Mouse (Mus musculus) intestine, embryonic 15.5 days (tissue): ENCODE data around the gene Trappc10. TPM values are rescaled to one million over a fixed set of nuclear protein-coding genes. Genes with fewer than 3 reads are reported as not detected.
A peak's percentile ranks its signal among the peaks of the same experiment; 100 is the strongest.

ENCODE experiments used
- ATAC-seq: fragments of 200-750 bp; cut with Nextera tagmentation; 2 replicates; pipeline ENCODE4 v1.8.0; 2017; ENCODE audit warnings: moderate TSS enrichment, moderate library complexity
- H3K27ac ChIP-seq: fragments of 300-500 bp; sonication (generic); 2 replicates; pipeline ENCODE4 v1.5.1; 2015; ENCODE audit warnings: mild to moderate bottlenecking, inconsistent platforms
- H3K27me3 ChIP-seq: fragments of 300-500 bp; sonication (generic); replicated peaks from 2 replicates; pipeline ENCODE4 v1.6.1; 2015; ENCODE audit warnings: inconsistent platforms
- H3K36me3 ChIP-seq: fragments of 300-500 bp; sonication (generic); 2 replicates; pipeline ENCODE4 v1.6.1; 2015; ENCODE audit warnings: inconsistent platforms
- H3K4me1 ChIP-seq: fragments of 300-500 bp; sonication (generic); replicated peaks from 2 replicates; pipeline ENCODE4 v1.6.1; 2015; ENCODE audit warnings: inconsistent platforms
- H3K4me2 ChIP-seq: fragments of 300-500 bp; sonication (generic); replicated peaks from 2 replicates; pipeline ENCODE4 v1.6.1; 2015; ENCODE audit warnings: mild to moderate bottlenecking, inconsistent platforms
- H3K4me3 ChIP-seq: fragments of 300-500 bp; sonication (generic); replicated peaks from 2 replicates; pipeline ENCODE4 v1.5.1; 2015; ENCODE audit warnings: inconsistent platforms
- H3K9ac ChIP-seq: fragments of 300-500 bp; sonication (generic); 2 replicates; pipeline ENCODE4 v1.6.1; 2015; ENCODE audit warnings: inconsistent platforms
- H3K9me3 ChIP-seq: fragments of 300-500 bp; sonication (generic); 2 replicates; pipeline ENCODE4 v1.6.1; 2016; ENCODE audit warnings: inconsistent platforms
- WGBS: fragments of 180-500 bp; shearing (Covaris S2); methylation state at CpG from one replicate; pipeline ENCODE4 v1.1.7; 2015; 5-methylcytosine and 5-hydroxymethylcytosine counted together
- polyA plus RNA-seq: library from polyadenylated mRNA; unstranded; fragments of >200 nt; fragmentation: Nextera tagmentation; extraction: Ambion mirVana; gene quantifications from 2 replicates; pipeline ENCODE4 v1.2.1, GENCODE M21; 2015

Trappc10 gene
- polyA plus RNA-seq, 1 experiment from 2014 or later, result 17.3 TPM

DNA sequence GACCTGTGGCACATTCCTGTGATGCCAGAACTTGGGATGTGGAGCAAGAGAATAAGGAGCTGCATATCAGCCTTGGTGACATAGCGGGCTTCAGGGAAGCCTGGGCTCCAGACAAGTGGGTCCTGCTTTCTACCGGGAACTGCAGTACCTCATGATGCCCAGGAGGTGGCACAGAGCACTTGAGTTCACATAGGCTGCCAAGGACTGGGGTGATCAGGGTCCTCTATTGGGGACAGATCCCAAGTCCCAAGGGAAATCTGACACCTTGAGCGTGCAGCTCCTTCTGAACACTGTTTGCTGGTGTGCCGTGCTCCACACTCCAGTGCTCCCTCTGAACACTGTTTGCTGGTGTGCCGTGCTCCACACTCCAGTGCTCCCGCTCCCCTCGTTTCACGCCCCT is 34.8 kb upstream of the Trappc10 start:
- Histone ChIP-seq H3K36me3 (peaks cover 19% of the 10 kb centered on the region), H3K27ac (no peak overlapping the region)
- peak; percentile 57 for ATAC-seq

DNA sequence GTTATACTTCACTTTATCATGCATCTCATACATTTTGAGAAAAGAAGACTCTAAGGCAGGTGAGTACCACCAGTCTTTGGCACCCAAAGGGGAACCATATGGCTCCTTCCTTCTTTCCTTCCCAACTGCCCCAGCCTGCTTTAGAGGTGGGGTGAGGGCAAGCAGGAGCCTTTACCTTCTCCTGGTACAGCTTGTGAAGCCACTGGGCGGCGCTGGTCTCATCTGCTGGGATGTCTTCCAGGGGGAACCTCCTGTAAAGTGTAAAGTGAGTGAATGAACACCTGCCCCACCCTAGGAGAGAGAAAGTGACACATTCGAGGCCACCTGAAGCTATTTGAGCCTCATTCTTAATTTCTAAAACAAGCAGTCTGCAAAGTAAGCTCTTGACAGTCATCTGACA is 33.4 kb upstream of the Trappc10 start:
- Histone ChIP-seq H3K36me3 (peaks cover 21% of the 10 kb centered on the region), H3K27ac (no peak overlapping the region), H3K4me2 (no peak overlapping the region), H3K4me3 (no peak overlapping the region), H3K9me3 (no peaks in the 10 kb centered on the region), H3K27me3 (no peaks in the 10 kb centered on the region), H3K9ac (no peak overlapping the region), H3K4me1 (no peaks in the 10 kb centered on the region)
- ATAC-seq, result no peak
- WGBS, result 75% methylated on average over 3 of the region's 3 CpGs

More for the DNA sequence above, 34.8 kb upstream of the Trappc10 start:
- no peaks in the 10 kb centered on the region for H3K9me3 ChIP-seq
- H3K4me3 ChIP-seq, result no peak overlapping the region
- no peaks in the 10 kb centered on the region for H3K4me1 ChIP-seq
- no peak overlapping the region for H3K4me2 ChIP-seq
- WGBS, result 47% methylated on average over 8 of the region's 8 CpGs
- no peak overlapping the region for H3K9ac ChIP-seq
- no peaks in the 10 kb centered on the region for H3K27me3 ChIP-seq

DNA sequence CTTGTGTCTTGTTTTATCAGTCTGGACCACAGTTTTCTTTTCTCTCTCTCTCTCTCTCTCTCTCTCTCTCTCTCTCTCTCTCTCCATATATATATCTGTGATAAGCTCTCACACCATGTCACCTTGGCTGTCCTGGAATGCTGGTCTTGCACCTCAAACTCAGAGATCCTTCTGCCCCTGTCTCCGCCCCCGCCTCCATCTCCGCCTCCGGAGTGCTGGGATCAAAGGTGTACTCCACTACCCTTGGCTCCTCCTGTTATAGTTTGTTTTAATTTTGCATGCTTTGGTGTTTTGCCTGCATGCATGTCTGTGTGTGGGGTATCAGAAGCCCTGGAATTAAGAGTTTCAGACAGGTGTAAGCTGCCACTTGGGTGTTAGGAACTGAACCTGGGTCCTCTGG is 31.8 kb upstream of the Trappc10 start:
- Histone ChIP-seq H3K36me3 (peaks cover 15% of the 10 kb centered on the region), H3K4me1 (no peaks in the 10 kb centered on the region)
- WGBS, result 88% methylated on average over 4 of the region's 4 CpGs

DNA sequence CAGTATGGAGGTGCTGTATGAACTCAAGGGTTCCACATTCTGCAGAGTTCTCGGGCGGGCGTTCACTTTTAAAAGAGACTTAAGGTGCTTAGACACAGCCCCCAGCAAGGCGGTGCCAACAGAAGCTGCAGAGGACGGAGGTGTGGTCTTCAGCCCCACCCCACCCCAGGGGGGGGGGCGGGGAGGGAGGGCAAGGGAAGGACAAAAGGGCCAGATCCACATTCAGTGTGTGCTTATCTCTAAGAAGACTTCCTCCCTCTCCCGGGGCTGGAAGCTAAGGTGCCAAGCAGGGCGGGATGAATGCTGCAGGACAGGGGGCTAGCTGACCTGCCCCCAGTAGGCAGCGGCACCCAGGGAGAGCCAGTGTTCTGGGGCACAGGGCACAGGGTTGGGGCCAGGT is 28.5 kb upstream of the Trappc10 start:
- no peak overlapping the region for H3K9ac ChIP-seq

More for the DNA sequence above, 31.8 kb upstream of the Trappc10 start:
- no peak overlapping the region for H3K4me2 ChIP-seq
- H3K27ac ChIP-seq, result no peak overlapping the region
- no peak overlapping the region for H3K4me3 ChIP-seq
- no peak for ATAC-seq
- no peak overlapping the region for H3K9ac ChIP-seq
- no peaks in the 10 kb centered on the region for H3K27me3 ChIP-seq
- no peaks in the 10 kb centered on the region for H3K9me3 ChIP-seq

DNA sequence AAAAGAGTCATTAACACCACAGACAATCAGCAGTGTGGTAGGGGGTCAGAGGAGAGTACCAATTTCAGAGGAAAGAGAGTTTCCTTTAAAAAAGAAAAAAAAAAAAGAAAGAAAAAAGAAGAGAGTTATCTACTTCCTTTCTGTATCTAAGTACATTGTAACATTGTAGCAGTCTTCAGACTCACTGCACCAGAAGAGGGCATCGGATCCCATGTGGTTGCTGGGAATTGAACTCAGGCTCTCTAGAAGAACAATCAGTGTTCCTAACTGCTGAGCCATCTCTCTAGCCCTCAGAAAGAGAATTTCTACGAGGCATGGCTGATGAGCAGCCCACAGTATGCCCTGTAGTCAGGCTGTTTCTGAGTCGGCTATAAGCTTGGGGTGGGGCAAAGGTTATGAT is 21.4 kb upstream of the Trappc10 start:
- Histone ChIP-seq H3K27ac (no peak overlapping the region), H3K4me3 (no peak overlapping the region), H3K9ac (no peak overlapping the region), H3K36me3 (no peaks in the 10 kb centered on the region), H3K4me2 (no peak overlapping the region), H3K9me3 (no peaks in the 10 kb centered on the region), H3K27me3 (no peaks in the 10 kb centered on the region), H3K4me1 (no peaks in the 10 kb centered on the region)
- no peak; the same call in 1 of the 2 replicates for ATAC-seq
- 55% methylated on average over 3 of the region's 3 CpGs for WGBS

More for the DNA sequence above, 28.5 kb upstream of the Trappc10 start:
- H3K9me3 ChIP-seq, result no peaks in the 10 kb centered on the region
- ATAC-seq, result peak; percentile 67
- no peak overlapping the region for H3K27ac ChIP-seq
- H3K27me3 ChIP-seq, result no peaks in the 10 kb centered on the region
- 31% methylated on average over 9 of the region's 9 CpGs for WGBS
- no peak overlapping the region for H3K4me3 ChIP-seq
- no peak overlapping the region for H3K4me2 ChIP-seq
- peaks cover 14% of the 10 kb centered on the region for H3K36me3 ChIP-seq
- H3K4me1 ChIP-seq, result no peaks in the 10 kb centered on the region

DNA sequence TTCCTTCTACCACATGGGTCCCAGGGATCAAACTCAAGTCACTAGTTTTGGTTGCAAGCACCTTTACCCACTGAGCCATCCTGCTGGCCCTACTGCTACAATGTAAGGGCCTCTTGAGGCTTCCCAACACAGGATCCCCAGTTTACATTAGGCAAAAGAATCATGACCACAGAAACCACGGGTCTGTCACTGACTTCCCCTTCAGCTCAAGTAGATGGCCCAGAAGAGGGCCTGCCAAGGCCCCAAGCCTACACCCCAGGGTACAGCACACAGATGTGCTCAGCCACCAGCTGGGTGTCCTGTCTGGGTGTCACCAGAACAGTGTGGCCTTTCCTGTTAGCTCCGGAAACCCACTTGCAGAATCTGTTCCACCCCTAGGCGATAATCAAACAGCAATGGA is 20.3 kb upstream of the Trappc10 start:
- H3K36me3 ChIP-seq, result no peaks in the 10 kb centered on the region

DNA sequence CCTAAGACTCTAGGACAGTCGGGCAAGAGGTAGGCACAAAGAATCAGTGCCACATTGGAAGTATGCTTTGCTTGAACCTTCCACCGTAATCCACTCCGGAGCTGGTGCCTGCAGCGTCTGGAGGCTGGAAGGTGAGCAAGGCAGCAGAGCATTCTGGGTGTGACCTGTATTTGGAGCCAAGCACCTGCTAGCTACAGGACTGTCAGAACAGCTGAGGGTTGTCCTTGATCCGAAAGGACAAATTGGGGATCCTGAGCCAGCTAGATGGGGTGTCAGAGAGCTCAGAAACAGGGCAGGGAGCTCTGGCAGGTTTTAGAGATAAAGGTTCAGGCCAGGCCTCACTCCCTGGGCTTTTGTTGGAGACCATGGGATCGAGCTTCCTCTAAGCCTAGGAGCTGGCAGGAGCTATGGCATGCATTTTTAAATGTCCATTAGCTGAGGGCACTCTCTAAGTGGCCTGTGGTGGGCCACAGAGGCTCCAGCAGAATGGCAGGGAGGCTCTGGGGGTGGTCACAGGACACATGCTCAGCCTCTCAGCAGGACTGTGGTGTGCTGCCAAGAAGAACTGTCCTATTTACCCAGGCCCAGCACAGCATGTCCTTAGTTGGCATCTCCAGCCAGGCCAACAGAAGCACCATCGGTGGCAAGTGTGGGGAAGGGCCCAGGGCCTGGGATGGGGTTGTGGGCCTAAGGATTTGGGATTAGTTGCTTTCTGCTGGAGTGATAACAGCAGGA is 16.6 kb upstream of the Trappc10 start:
- no peaks in the 10 kb centered on the region for H3K27me3 ChIP-seq
- WGBS, result 76% methylated on average over 7 of the region's 7 CpGs
- H3K9ac ChIP-seq, result no peak overlapping the region
- H3K9me3 ChIP-seq, result no peaks in the 10 kb centered on the region
- no peaks in the 10 kb centered on the region for H3K36me3 ChIP-seq
- no peak overlapping the region for H3K27ac ChIP-seq
- no peak for ATAC-seq
- no peaks in the 10 kb centered on the region for H3K4me1 ChIP-seq
- no peak overlapping the region for H3K4me2 ChIP-seq
- H3K4me3 ChIP-seq, result no peak overlapping the region

More for the DNA sequence above, 20.3 kb upstream of the Trappc10 start:
- H3K9ac ChIP-seq, result no peak overlapping the region
- no peak for ATAC-seq
- no peak overlapping the region for H3K4me2 ChIP-seq
- no peak overlapping the region for H3K27ac ChIP-seq
- H3K4me3 ChIP-seq, result no peak overlapping the region
- H3K27me3 ChIP-seq, result no peaks in the 10 kb centered on the region
- no peaks in the 10 kb centered on the region for H3K4me1 ChIP-seq
- 71% methylated on average over 3 of the region's 3 CpGs for WGBS
- H3K9me3 ChIP-seq, result no peaks in the 10 kb centered on the region

DNA sequence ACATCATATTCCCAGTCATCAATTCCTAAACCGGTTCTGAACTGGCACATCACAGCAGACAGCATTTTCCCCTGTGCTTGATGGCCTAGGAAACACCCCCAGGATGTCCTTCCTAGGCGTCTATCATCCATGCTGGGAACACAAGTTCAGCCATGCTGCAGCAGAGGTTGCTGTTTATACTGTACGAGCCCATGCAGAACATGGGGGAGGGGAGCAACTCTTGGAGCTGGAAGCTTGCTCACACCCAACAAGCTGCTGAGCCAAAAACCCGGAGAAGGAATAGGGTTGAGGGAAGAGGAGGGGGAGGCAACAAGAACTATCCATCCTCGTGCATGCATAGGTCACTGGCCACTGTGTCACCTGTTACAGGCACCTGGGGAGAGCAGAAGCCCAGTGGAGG is 15.9 kb upstream of the Trappc10 start:
- Histone ChIP-seq H3K27me3 (no peaks in the 10 kb centered on the region), H3K4me2 (no peak overlapping the region), H3K4me1 (no peaks in the 10 kb centered on the region), H3K27ac (no peak overlapping the region), H3K9me3 (no peaks in the 10 kb centered on the region), H3K9ac (no peak overlapping the region), H3K36me3 (no peaks in the 10 kb centered on the region), H3K4me3 (no peak overlapping the region)
- WGBS, result 22% methylated on average over 5 of the region's 5 CpGs
- ATAC-seq, result peak; percentile 34; the same call in 1 of the 2 replicates

DNA sequence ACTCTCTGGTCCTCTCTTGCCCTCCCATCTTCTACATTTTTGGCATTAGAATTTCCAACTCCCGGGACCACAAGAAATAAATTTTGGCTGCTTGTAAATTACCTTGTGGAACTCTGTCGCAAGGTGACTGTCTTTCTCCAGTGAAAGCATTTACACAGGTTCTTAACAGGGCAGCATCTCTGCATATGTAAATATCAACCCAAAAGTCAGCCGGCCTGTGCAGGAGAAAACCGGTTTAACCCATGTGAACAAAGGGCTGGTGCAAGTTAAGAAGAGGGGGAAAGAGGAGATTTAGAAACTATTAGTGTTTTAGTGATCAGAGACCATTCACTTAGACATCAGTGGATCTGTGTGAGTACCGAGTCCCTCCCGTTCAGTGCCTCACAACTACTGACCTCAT is 15.3 kb upstream of the Trappc10 start:
- 45% methylated on average over 6 of the region's 6 CpGs for WGBS
- H3K36me3 ChIP-seq, result no peaks in the 10 kb centered on the region
- H3K9ac ChIP-seq, result no peak overlapping the region
- ATAC-seq, result no peak
- H3K4me2 ChIP-seq, result no peak overlapping the region
- no peaks in the 10 kb centered on the region for H3K4me1 ChIP-seq
- no peak overlapping the region for H3K27ac ChIP-seq
- no peaks in the 10 kb centered on the region for H3K9me3 ChIP-seq
- no peaks in the 10 kb centered on the region for H3K27me3 ChIP-seq
- H3K4me3 ChIP-seq, result no peak overlapping the region

DNA sequence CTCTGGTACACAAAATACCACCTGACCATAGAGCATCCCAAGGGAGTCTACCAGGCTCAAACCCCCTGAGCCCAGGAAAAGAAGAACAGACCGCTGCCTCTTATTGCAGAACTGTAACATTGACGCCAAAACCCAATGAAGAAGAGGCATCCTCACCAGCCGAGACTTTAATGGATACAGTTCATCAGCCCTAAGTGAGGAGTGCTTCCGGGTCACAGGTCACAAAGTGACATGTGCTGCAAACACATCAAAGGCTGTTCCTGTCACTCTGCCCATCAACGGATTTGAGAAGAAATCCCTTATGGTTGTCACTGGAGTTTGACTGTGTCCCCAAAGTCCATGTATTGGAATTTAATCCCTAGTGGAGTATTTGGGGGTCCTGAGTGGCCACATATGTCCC is 14.8 kb upstream of the Trappc10 start:
- Histone ChIP-seq H3K27me3 (no peaks in the 10 kb centered on the region), H3K4me1 (no peaks in the 10 kb centered on the region), H3K9ac (no peak overlapping the region), H3K36me3 (no peaks in the 10 kb centered on the region), H3K4me3 (no peak overlapping the region), H3K9me3 (no peaks in the 10 kb centered on the region), H3K27ac (no peak overlapping the region), H3K4me2 (no peak overlapping the region)
- ATAC-seq, result no peak
- 74% methylated on average over 5 of the region's 5 CpGs for WGBS

DNA sequence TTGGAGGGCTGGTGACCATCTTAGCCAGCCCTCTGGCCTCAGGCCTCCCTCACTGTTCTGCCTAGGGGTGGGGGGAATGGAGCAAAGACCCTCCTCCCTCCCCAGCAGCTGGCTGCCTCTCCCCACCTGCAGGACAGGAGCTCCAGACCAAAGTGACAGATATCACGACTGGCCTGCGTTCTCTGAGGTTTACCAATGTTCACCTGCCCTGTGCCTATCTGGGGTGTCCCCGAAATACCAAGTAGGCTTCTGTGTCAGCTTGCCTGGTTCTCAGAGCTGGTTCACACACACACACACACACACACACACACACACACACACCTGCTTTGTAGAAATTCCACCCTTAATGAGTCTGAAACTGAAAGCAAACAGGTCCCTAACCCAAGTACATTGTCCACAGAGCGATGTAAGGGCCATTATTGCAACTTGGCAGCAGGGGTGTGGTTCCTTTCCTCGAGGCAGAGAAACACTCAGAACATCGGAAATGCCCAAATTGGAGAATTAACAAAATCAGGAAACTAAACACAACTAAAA is 13.8 kb upstream of the Trappc10 start:
- no peaks in the 10 kb centered on the region for H3K4me1 ChIP-seq
- WGBS, result 66% methylated on average over 6 of the region's 6 CpGs
- ATAC-seq, result no peak

DNA sequence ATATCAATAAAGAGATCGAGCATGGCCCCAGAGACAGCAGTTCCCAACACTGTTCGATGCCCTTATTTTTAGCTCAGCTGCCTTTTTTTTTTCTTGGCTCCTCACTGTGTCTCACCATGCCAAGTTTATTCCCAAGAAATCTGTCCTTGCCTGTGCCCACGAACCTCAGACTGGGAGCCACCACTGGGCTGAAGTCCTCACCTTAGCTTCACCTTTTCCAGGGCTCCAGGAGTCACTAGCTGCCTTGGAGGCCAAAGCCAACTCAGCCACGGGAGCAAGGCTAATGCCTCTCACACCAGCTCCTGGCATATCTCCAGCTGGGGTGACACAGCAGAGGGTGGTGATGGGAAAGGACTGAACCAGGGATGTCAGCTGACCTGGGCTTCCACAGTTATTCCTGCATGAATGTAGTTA is 11.2 kb upstream of the Trappc10 start:
- Histone ChIP-seq H3K4me3 (no peak overlapping the region), H3K36me3 (no peaks in the 10 kb centered on the region), H3K9me3 (no peaks in the 10 kb centered on the region), H3K4me2 (no peak overlapping the region), H3K27ac (no peak overlapping the region), H3K27me3 (no peaks in the 10 kb centered on the region), H3K4me1 (no peaks in the 10 kb centered on the region), H3K9ac (no peak overlapping the region)
- no peak for ATAC-seq
- 74% methylated on average over 4 of the region's 4 CpGs for WGBS

More for the DNA sequence above, 13.8 kb upstream of the Trappc10 start:
- no peaks in the 10 kb centered on the region for H3K36me3 ChIP-seq
- no peak overlapping the region for H3K4me2 ChIP-seq
- no peak overlapping the region for H3K4me3 ChIP-seq
- H3K9ac ChIP-seq, result no peak overlapping the region
- H3K9me3 ChIP-seq, result no peaks in the 10 kb centered on the region
- H3K27me3 ChIP-seq, result no peaks in the 10 kb centered on the region
- no peak overlapping the region for H3K27ac ChIP-seq

DNA sequence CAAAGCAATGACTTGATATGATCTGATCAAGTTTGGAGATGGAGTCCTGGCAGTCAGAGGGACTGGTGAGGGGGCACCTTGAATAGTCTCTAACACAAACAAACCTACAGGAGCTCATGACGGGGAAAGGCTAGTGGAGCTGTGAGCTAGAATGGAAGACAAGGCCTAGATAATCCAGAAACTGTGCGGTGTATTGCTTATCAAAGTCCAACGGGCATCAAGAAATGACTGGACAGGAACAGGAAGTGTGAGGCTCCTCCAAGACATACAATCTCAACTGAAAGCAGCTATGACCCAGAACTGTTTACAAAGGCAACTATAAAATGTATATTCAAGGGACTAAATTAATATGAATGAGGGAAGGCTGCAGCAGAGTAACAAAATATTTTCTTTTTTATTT is 2.8 kb upstream of the Trappc10 start:
- WGBS, result 70% methylated on average over 3 of the region's 3 CpGs
- Histone ChIP-seq H3K4me1 (peaks cover 17% of the 10 kb centered on the region), H3K9ac (no peak overlapping the region), H3K36me3 (no peaks in the 10 kb centered on the region), H3K4me3 (no peak overlapping the region), H3K4me2 (no peak overlapping the region), H3K27ac (no peak overlapping the region), H3K9me3 (no peaks in the 10 kb centered on the region), H3K27me3 (no peaks in the 10 kb centered on the region)
- ATAC-seq, result no peak
